Mouse (Mus musculus) megakaryocyte-erythroid progenitor cell, adult 5 weeks (primary cell): ENCODE data around the gene Cpsf4l. TPM values are rescaled to one million over a fixed set of nuclear protein-coding genes. Genes with fewer than 3 reads are reported as not detected.

Experiments used
- polyA plus RNA-seq: library from polyadenylated mRNA; stranded (reverse); fragments of >175 nt; gene quantifications from 2 replicates; pipeline ENCODE4 v1.2.3, GENCODE M21; 2012

Gene Cpsf4l
- not detected in 2 replicates for polyA plus RNA-seq

GRCm38 (mm10) chr11:113709731-113710256, at the start of gene Cpsf4l:
Cpsf4l (minus strand) TSS chr11:113710017.

GRCm38 (mm10) chr11:113751484-113752084, 41.8 kb upstream of the Cpsf4l start, which contains the start of gene Cdc42ep4:
Cdc42ep4 (minus strand) TSS chr11:113751881.

GRCm38 (mm10) chr11:113683957-113684706, 25.7 kb downstream of the Cpsf4l start, which contains the start of the genes Fam104a and D11Wsu47e:
Fam104a (minus strand) TSS chr11:113684155.
D11Wsu47e (plus strand) TSS chr11:113684412.

GRCm38 (mm10) chr11:113649353-113650210, 60.2 kb downstream of the Cpsf4l start, which contains the start of gene Slc39a11:
Slc39a11 (minus strand) TSS chr11:113650079.

GRCm38 (mm10) chr11:113648690-113649352, 61.0 kb downstream of the Cpsf4l start, which contains the start of gene Cog1:
Cog1 (plus strand) TSS chr11:113649169.

Other genes with a start within 250 kb of the Cpsf4l start
- gene Sstr2, start 90.7 kb downstream of the Cpsf4l start, polyA plus RNA-seq, result 0.34 and 0.58 TPM in 2 replicates
- gene Cog1, start 60.8 kb downstream of the Cpsf4l start, polyA plus RNA-seq, result 33.7 and 38.0 TPM in 2 replicates
- 64.6 and 65.6 TPM in 2 replicates for gene Slc39a11, start 59.9 kb downstream of the Cpsf4l start, polyA plus RNA-seq
- 71.0 and 71.3 TPM in 2 replicates for gene Fam104a, start 25.9 kb downstream of the Cpsf4l start, polyA plus RNA-seq
- gene D11Wsu47e, start 25.6 kb downstream of the Cpsf4l start, polyA plus RNA-seq, result 4.4 and 5.0 TPM in 2 replicates
- gene Cdc42ep4, start 41.9 kb upstream of the Cpsf4l start, polyA plus RNA-seq, result 21.4 and 30.6 TPM in 2 replicates